Comparison of ENCODE assay signal across 8 mouse cellular contexts in the genomic region with DNA sequence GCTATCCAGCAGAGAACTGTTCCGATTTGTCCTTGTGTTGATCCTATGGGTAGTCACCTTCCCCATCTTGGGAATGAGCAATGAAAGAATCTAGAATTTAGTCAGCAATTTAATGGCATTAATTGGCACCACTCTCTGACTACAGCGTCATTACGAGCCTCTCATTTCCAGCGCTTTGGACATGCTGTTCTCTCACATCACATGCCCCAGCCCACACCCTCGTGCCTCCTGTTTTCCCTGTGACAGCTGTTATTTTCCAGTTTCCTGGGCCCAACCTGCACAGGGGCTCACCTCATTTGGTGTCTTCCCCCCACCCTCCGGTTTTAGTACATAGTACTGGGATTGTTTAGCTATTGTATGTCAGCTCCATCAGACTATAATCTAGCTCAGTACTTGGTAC. TPM values are rescaled to one million over a fixed set of nuclear protein-coding genes. Genes with fewer than 3 reads are reported as not detected.
DNase-seq lines count a peak whose midpoint lies in the region; ATAC-seq lines count a peak whose summit lies in the region.
"Had no signal": no experiment of that assay in that cellular context is flagged by ENCODE, and none has a peak within 500 bp of the region (broad histone marks: within the 10 kb centered on the region; RNA-seq: fewer than 3 reads in every experiment).

No protein-coding gene starts in this region.

- no peak overlapping the region for H3K27ac ChIP-seq in intestine, embryonic 14.5 days (ENCODE audit: low read depth)
- H3K27ac ChIP-seq in intestine, embryonic 16.5 days (ENCODE audit: low read length): no peak overlapping the region
- H3K27ac ChIP-seq in embryonic facial prominence, embryonic 13.5 days: no peak overlapping the region
- H3K27ac ChIP-seq in limb, embryonic 15.5 days: no peak overlapping the region

- WGBS in intestine, embryonic 14.5 days: 55% methylated on average over 6 of the region's 6 CpGs
- 51% methylated on average over 6 of the region's 6 CpGs for WGBS in intestine, embryonic 16.5 days
- WGBS in embryonic facial prominence, embryonic 13.5 days: 49% methylated on average over 6 of the region's 6 CpGs
- WGBS in limb, embryonic 15.5 days: 42% methylated on average over 6 of the region's 6 CpGs

- H3K4me3 ChIP-seq in intestine, embryonic 14.5 days (ENCODE audit: low read depth, low read length): no peak overlapping the region
- H3K4me3 ChIP-seq in intestine, embryonic 16.5 days (ENCODE audit: low read length): no peak overlapping the region
- no peak overlapping the region for H3K4me3 ChIP-seq in embryonic facial prominence, embryonic 13.5 days
- no peak overlapping the region for H3K4me3 ChIP-seq in limb, embryonic 15.5 days

- H3K4me2 ChIP-seq in intestine, embryonic 14.5 days (ENCODE audit: low read length): 0 out of 2 replicates have a peak overlapping the region, but pooled peaks have one; percentile 90
- H3K4me2 ChIP-seq in intestine, embryonic 16.5 days (ENCODE audit: low read depth, low read length): no peak overlapping the region
- H3K4me2 ChIP-seq in embryonic facial prominence, embryonic 13.5 days: no peak overlapping the region
- H3K4me2 ChIP-seq in limb, embryonic 15.5 days: no peak overlapping the region; the same call in 1 of the 2 replicates

- H3K27me3 ChIP-seq in intestine, embryonic 14.5 days (replicated peaks; ENCODE audit: control insufficient read depth, insufficient read depth, low read length): no peaks in the 10 kb centered on the region; the same call in 1 of the 2 replicates
- H3K27me3 ChIP-seq in intestine, embryonic 16.5 days (replicated peaks; ENCODE audit: control insufficient read depth, insufficient read depth, low read length): no peaks in the 10 kb centered on the region
- H3K27me3 ChIP-seq in embryonic facial prominence, embryonic 13.5 days: 0 out of 2 replicates have a peak, but pooled peaks cover 4% of the 10 kb centered on the region
- no peaks in the 10 kb centered on the region for H3K27me3 ChIP-seq in limb, embryonic 15.5 days

- peak overlapping the region; percentile 46; the same call in 1 of the 2 replicates for H3K9ac ChIP-seq in intestine, embryonic 14.5 days (ENCODE audit: low read length)
- no peak overlapping the region for H3K9ac ChIP-seq in intestine, embryonic 16.5 days (ENCODE audit: low read depth, low read length)
- peak overlapping the region; percentile 63; the same call in 1 of the 2 replicates for H3K9ac ChIP-seq in embryonic facial prominence, embryonic 13.5 days
- H3K9ac ChIP-seq in limb, embryonic 15.5 days: 0 out of 2 replicates have a peak overlapping the region, but pooled peaks have one; percentile 4

- DNase-seq in intestine, embryonic 14.5 days (ENCODE audit: low spot score): no peak
- peak; percentile 31 for DNase-seq in MN1 (ENCODE audit: low spot score)
- DNase-seq in thymus, adult 18-20 months: no peak
- DNase-seq in left cerebral cortex, adult 18-20 months (ENCODE audit: low spot score in 2 of 2): no peak
- DNase-seq: lung, postnatal 10 days had no signal

- no peaks in the 10 kb centered on the region for H3K36me3 ChIP-seq in intestine, embryonic 14.5 days (ENCODE audit: control insufficient read depth, insufficient read depth, low read length)
- no peaks in the 10 kb centered on the region for H3K36me3 ChIP-seq in intestine, embryonic 16.5 days (ENCODE audit: control insufficient read depth, insufficient read depth, low read length)
- no peaks in the 10 kb centered on the region for H3K36me3 ChIP-seq in embryonic facial prominence, embryonic 13.5 days
- H3K36me3 ChIP-seq in limb, embryonic 15.5 days: no peaks in the 10 kb centered on the region

- no peak for ATAC-seq in intestine, embryonic 14.5 days (replicated peaks; ENCODE audit: low FRiP score, low TSS enrichment, low read depth)
- no peak for ATAC-seq in intestine, embryonic 16.5 days
- no peak for ATAC-seq in embryonic facial prominence, embryonic 13.5 days (ENCODE audit: insufficient number of reproducible peaks, insufficient read depth, low FRiP score, low TSS enrichment, low read depth)
- ATAC-seq in limb, embryonic 15.5 days (ENCODE audit: insufficient number of reproducible peaks, low FRiP score, low TSS enrichment, low read depth): no peak

- H3K9me3 ChIP-seq in intestine, embryonic 14.5 days (ENCODE audit: control insufficient read depth, low read length): no peaks in the 10 kb centered on the region
- no peaks in the 10 kb centered on the region for H3K9me3 ChIP-seq in intestine, embryonic 16.5 days (ENCODE audit: control insufficient read depth, low read length)
- H3K9me3 ChIP-seq in embryonic facial prominence, embryonic 13.5 days: no peaks in the 10 kb centered on the region
- H3K9me3 ChIP-seq in limb, embryonic 15.5 days: no peaks in the 10 kb centered on the region

- H3K4me1 ChIP-seq in intestine, embryonic 14.5 days (replicated peaks; ENCODE audit: control insufficient read depth, insufficient read depth, low read length): peaks cover 34% of the 10 kb centered on the region
- H3K4me1 ChIP-seq in intestine, embryonic 16.5 days (ENCODE audit: control insufficient read depth, insufficient read depth, low read length): peaks cover 32% of the 10 kb centered on the region
- peaks cover 36% of the 10 kb centered on the region for H3K4me1 ChIP-seq in embryonic facial prominence, embryonic 13.5 days
- H3K4me1 ChIP-seq in limb, embryonic 15.5 days: peaks cover 34% of the 10 kb centered on the region

RNA-seq across cellular contexts. Expression of a gene that starts 1.2 kb away (rescaled TPM):
- polyA plus RNA-seq in intestine, embryonic 14.5 days (2014; fragmentation: Nextera tagmentation; extraction: Ambion mirVana): 16.7 and 18.2 TPM in 2 replicates
- 14.5 and 15.3 TPM in 2 replicates for polyA plus RNA-seq in intestine, embryonic 16.5 days (2015; fragmentation: Nextera tagmentation; extraction: Ambion mirVana)
- 22.9 and 28.2 TPM in 2 replicates for polyA plus RNA-seq in embryonic facial prominence, embryonic 13.5 days (2015; fragmentation: Nextera tagmentation; extraction: Ambion mirVana)
- polyA plus RNA-seq in limb, embryonic 15.5 days (2015; fragmentation: Nextera tagmentation; extraction: Ambion mirVana): 40.3 and 41.5 TPM in 2 replicates
- 100 to 1,000 TPM; 124 to 136 TPM for total RNA-seq in left cerebral cortex, adult 18-20 months (2021)

RNA-seq across cellular contexts. Expression of a gene that starts 25.3 kb away (rescaled TPM):
- 26.8 and 30.2 TPM in 2 replicates for polyA plus RNA-seq in intestine, embryonic 14.5 days (2014; fragmentation: Nextera tagmentation; extraction: Ambion mirVana)
- polyA plus RNA-seq in intestine, embryonic 16.5 days (2015; fragmentation: Nextera tagmentation; extraction: Ambion mirVana): 57.6 and 62.3 TPM in 2 replicates
- polyA plus RNA-seq in embryonic facial prominence, embryonic 13.5 days (2015; fragmentation: Nextera tagmentation; extraction: Ambion mirVana): 10.0 and 10.6 TPM in 2 replicates
- polyA plus RNA-seq in limb, embryonic 15.5 days (2015; fragmentation: Nextera tagmentation; extraction: Ambion mirVana): 14.8 and 15.6 TPM in 2 replicates
- 10 to 100 TPM; 15.9 to 18.0 TPM for total RNA-seq in left cerebral cortex, adult 18-20 months (2021)

RNA-seq across cellular contexts. Expression of a gene that starts 34.0 kb away (rescaled TPM):
- 11.8 and 13.2 TPM in 2 replicates for polyA plus RNA-seq in intestine, embryonic 14.5 days (2014; fragmentation: Nextera tagmentation; extraction: Ambion mirVana)
- 10.6 and 11.2 TPM in 2 replicates for polyA plus RNA-seq in intestine, embryonic 16.5 days (2015; fragmentation: Nextera tagmentation; extraction: Ambion mirVana)
- 22.0 and 23.9 TPM in 2 replicates for polyA plus RNA-seq in embryonic facial prominence, embryonic 13.5 days (2015; fragmentation: Nextera tagmentation; extraction: Ambion mirVana)
- 23.8 and 27.0 TPM in 2 replicates for polyA plus RNA-seq in limb, embryonic 15.5 days (2015; fragmentation: Nextera tagmentation; extraction: Ambion mirVana)
- 100 to 1,000 TPM; 345 to 351 TPM for total RNA-seq in left cerebral cortex, adult 18-20 months (2021)

RNA-seq across cellular contexts. Expression of a gene that starts 52.7 kb away (rescaled TPM):
- polyA plus RNA-seq in intestine, embryonic 14.5 days (2014; fragmentation: Nextera tagmentation; extraction: Ambion mirVana): 1.7 TPM in 2 replicates
- polyA plus RNA-seq in intestine, embryonic 16.5 days (2015; fragmentation: Nextera tagmentation; extraction: Ambion mirVana): 5.0 and 5.6 TPM in 2 replicates
- 2.5 and 4.0 TPM in 2 replicates for polyA plus RNA-seq in embryonic facial prominence, embryonic 13.5 days (2015; fragmentation: Nextera tagmentation; extraction: Ambion mirVana)
- 3.5 TPM in 2 replicates for polyA plus RNA-seq in limb, embryonic 15.5 days (2015; fragmentation: Nextera tagmentation; extraction: Ambion mirVana)
- total RNA-seq in left cerebral cortex, adult 18-20 months (2021): 1 to 10 TPM; 3.8 to 5.9 TPM
